Mouse (Mus musculus): ENCODE measurements at regions not wholly inside any gene's neighbourhood (a gene's known extent, or its start where the extent isn't known, plus 50 kb on each side); places are given as distances from the start of the nearest gene placed in this dataset.

- TF ChIP-seq GATA1 (IDR thresholded peaks at IDR 0.05; ENCODE audit: low read length) = no peak
- no peak for TF ChIP-seq TAL1 (IDR thresholded peaks at IDR 0.05; ENCODE audit: low read length)
- H3K9me3 ChIP-seq (ENCODE audit: control insufficient read depth, low read length) = no peaks in the 10 kb centered on the region; the same call in 1 of the 2 replicates
- H3K4me1 ChIP-seq (ENCODE audit: control insufficient read depth) = peaks cover 6% of the 10 kb centered on the region
- peaks cover 55% of the 10 kb centered on the region for H3K27me3 ChIP-seq (ENCODE audit: control insufficient read depth)
- no peaks in the 10 kb centered on the region for H3K36me3 ChIP-seq (ENCODE audit: control insufficient read depth)
- no peak overlapping the region for H3K4me3 ChIP-seq (replicated peaks)
Measured at GRCm38 (mm10) chr8:10923071-10924000, 84.9 kb downstream of the Irs2 start.

GRCm38 (mm10) chr8:10922209-10923030 is 85.8 kb downstream of the Irs2 start:
- Histone ChIP-seq H3K9me3 (ENCODE audit: control insufficient read depth, low read length) (no peaks in the 10 kb centered on the region; the same call in 1 of the 2 replicates), H3K4me1 (ENCODE audit: control insufficient read depth) (peaks cover 6% of the 10 kb centered on the region)

GRCm38 (mm10) chr8:10921439-10922191 is 86.6 kb downstream of the Irs2 start:
- Histone ChIP-seq H3K4me1 (ENCODE audit: control insufficient read depth) (peaks cover 6% of the 10 kb centered on the region), H3K36me3 (ENCODE audit: control insufficient read depth) (no peaks in the 10 kb centered on the region), H3K27me3 (ENCODE audit: control insufficient read depth) (peaks cover 39% of the 10 kb centered on the region), H3K9me3 (ENCODE audit: control insufficient read depth, low read length) (no peaks in the 10 kb centered on the region; the same call in 1 of the 2 replicates), H3K4me3 (replicated peaks) (no peak overlapping the region)
- TF ChIP-seq GATA1 (IDR thresholded peaks at IDR 0.05; ENCODE audit: low read length) (no peak), TAL1 (IDR thresholded peaks at IDR 0.05; ENCODE audit: low read length) (no peak)

More at GRCm38 (mm10) chr8:10922209-10923030, 85.8 kb downstream of the Irs2 start:
- Histone ChIP-seq H3K4me3 (replicated peaks) (no peak overlapping the region), H3K36me3 (ENCODE audit: control insufficient read depth) (no peaks in the 10 kb centered on the region), H3K27me3 (ENCODE audit: control insufficient read depth) (peaks cover 47% of the 10 kb centered on the region)
- TF ChIP-seq TAL1 (IDR thresholded peaks at IDR 0.05; ENCODE audit: low read length) (no peak), GATA1 (IDR thresholded peaks at IDR 0.05; ENCODE audit: low read length) (no peak)

GRCm38 (mm10) chr8:10919620-10920019 is 88.6 kb downstream of the Irs2 start:
- H3K9me3 ChIP-seq (ENCODE audit: control insufficient read depth, low read length) = no peaks in the 10 kb centered on the region

GRCm38 (mm10) chr8:10918403-10919035 is 89.7 kb downstream of the Irs2 start:
- H3K4me1 ChIP-seq (ENCODE audit: control insufficient read depth) = no peaks in the 10 kb centered on the region; the same call in 1 of the 2 replicates
- no peaks in the 10 kb centered on the region for H3K36me3 ChIP-seq (ENCODE audit: control insufficient read depth)
- no peak overlapping the region for H3K4me3 ChIP-seq (replicated peaks)
- H3K9me3 ChIP-seq (ENCODE audit: control insufficient read depth, low read length) = no peaks in the 10 kb centered on the region
- H3K27me3 ChIP-seq (ENCODE audit: control insufficient read depth) = peaks cover 16% of the 10 kb centered on the region
- TF ChIP-seq TAL1 (IDR thresholded peaks at IDR 0.05; ENCODE audit: low read length) (no peak), GATA1 (IDR thresholded peaks at IDR 0.05; ENCODE audit: low read length) (no peak)

More at GRCm38 (mm10) chr8:10919620-10920019, 88.6 kb downstream of the Irs2 start:
- H3K36me3 ChIP-seq (ENCODE audit: control insufficient read depth) = no peaks in the 10 kb centered on the region
- TF ChIP-seq GATA1 (IDR thresholded peaks at IDR 0.05; ENCODE audit: low read length) = no peak
- no peak for TF ChIP-seq TAL1 (IDR thresholded peaks at IDR 0.05; ENCODE audit: low read length)
- peaks cover 23% of the 10 kb centered on the region for H3K27me3 ChIP-seq (ENCODE audit: control insufficient read depth)
- H3K4me3 ChIP-seq (replicated peaks) = no peak overlapping the region
- H3K4me1 ChIP-seq (ENCODE audit: control insufficient read depth) = peaks cover 4% of the 10 kb centered on the region

- H3K9me3 ChIP-seq (ENCODE audit: control insufficient read depth, low read length) = no peaks in the 10 kb centered on the region
- H3K4me1 ChIP-seq (ENCODE audit: control insufficient read depth) = no peaks in the 10 kb centered on the region; the same call in 1 of the 2 replicates
- TF ChIP-seq TAL1 (IDR thresholded peaks at IDR 0.05; ENCODE audit: low read length) = no peak
- TF ChIP-seq GATA1 (IDR thresholded peaks at IDR 0.05; ENCODE audit: low read length) = no peak
- H3K4me3 ChIP-seq (replicated peaks) = no peak overlapping the region
- H3K36me3 ChIP-seq (ENCODE audit: control insufficient read depth) = no peaks in the 10 kb centered on the region
- peaks cover 11% of the 10 kb centered on the region for H3K27me3 ChIP-seq (ENCODE audit: control insufficient read depth)
Measured at GRCm38 (mm10) chr8:10914616-10915015, 93.6 kb downstream of the Irs2 start.

GRCm38 (mm10) chr8:10912436-10912835 is 95.8 kb downstream of the Irs2 start:
- Histone ChIP-seq H3K36me3 (ENCODE audit: control insufficient read depth) (no peaks in the 10 kb centered on the region), H3K4me1 (ENCODE audit: control insufficient read depth) (no peaks in the 10 kb centered on the region; the same call in 1 of the 2 replicates), H3K9me3 (ENCODE audit: control insufficient read depth, low read length) (no peaks in the 10 kb centered on the region), H3K27me3 (ENCODE audit: control insufficient read depth) (peaks cover 6% of the 10 kb centered on the region), H3K4me3 (replicated peaks) (no peak overlapping the region)
- no peak for TF ChIP-seq TAL1 (IDR thresholded peaks at IDR 0.05; ENCODE audit: low read length)
- TF ChIP-seq GATA1 (IDR thresholded peaks at IDR 0.05; ENCODE audit: low read length) = no peak

GRCm38 (mm10) chr8:10911371-10911770 is 96.9 kb downstream of the Irs2 start:
- no peaks in the 10 kb centered on the region for H3K36me3 ChIP-seq (ENCODE audit: control insufficient read depth)
- TF ChIP-seq TAL1 (IDR thresholded peaks at IDR 0.05; ENCODE audit: low read length) (no peak), GATA1 (IDR thresholded peaks at IDR 0.05; ENCODE audit: low read length) (no peak)
- no peaks in the 10 kb centered on the region; the same call in 1 of the 2 replicates for H3K4me1 ChIP-seq (ENCODE audit: control insufficient read depth)
- H3K4me3 ChIP-seq (replicated peaks) = no peak overlapping the region
- H3K9me3 ChIP-seq (ENCODE audit: control insufficient read depth, low read length) = no peaks in the 10 kb centered on the region
- peaks cover 6% of the 10 kb centered on the region for H3K27me3 ChIP-seq (ENCODE audit: control insufficient read depth)
